Mouse (Mus musculus): Measurements from ENCODE around the gene Nectin1. TPM values are rescaled to one million over a fixed set of nuclear protein-coding genes. Genes with fewer than 3 reads are reported as not detected.

Gene Nectin1
- total RNA-seq, 2 experiments from 2014 or later, result 0.19 TPM; not detected in 1

DNA sequence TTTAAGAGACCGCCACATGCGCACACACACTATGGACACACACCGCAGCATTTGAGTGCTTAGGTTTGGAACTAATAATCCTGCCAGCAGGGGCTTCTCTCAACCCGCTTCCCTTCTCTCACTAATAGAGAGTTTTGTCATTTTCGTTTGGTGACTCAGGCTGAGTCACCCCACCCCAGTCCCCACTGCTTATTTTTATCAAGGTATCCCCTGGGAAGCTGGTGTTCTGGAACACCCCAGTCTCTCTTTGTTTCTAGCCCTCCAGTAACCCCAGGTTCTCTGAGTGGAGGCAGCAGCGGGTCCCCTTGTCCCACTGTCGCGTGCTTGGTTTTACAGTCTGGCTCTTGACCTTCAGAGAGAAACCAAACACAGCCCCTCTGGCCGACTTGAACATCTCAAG lies 48.9 kb downstream of the Nectin1 start:
- no peak for ATAC-seq (replicated peaks; ENCODE audit: low FRiP score, poor library complexity, severe bottlenecking)

DNA sequence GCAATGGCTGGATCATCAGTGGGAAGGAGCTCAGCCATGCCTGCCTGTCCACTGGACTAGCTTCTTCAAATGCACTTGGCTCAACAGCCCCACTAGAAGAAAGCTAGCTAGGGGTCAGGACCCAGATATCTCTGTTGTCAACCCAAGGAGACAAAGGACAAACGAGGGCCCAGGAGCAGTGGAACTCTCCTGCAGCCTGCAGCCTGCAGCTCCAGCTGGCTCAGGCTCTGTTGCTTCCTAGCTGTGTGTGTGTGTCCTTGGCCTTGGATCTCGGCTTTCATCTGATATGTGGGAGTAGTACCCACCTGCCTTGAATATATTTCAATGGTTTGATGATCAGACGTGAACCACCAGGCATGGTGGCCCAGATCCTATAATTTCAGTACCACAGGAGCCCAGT lies 49.6 kb downstream of the Nectin1 start:
- no peak for ATAC-seq (replicated peaks; ENCODE audit: low FRiP score, poor library complexity, severe bottlenecking)

DNA sequence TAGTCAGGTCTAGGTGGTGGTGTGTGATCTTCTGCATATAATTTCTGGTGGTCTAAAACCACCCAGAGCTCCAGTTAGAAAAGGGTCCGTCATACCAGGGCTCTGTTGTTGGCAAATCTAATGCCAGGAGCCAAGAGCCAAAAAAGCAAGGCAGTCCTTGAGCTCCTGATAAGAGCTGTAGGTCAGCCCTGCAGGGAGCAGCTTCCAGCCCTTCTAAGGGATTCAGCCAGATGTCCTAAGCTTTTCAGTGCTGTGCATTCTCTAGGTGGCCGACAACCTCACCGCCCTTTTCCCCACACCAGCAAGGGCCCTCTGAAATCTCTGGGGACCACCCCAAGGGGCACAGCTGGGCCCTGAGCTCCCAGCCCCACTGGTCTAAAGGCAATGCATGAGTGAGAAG lies 52.2 kb downstream of the Nectin1 start:
- no peak for ATAC-seq (replicated peaks; ENCODE audit: low FRiP score, poor library complexity, severe bottlenecking)

DNA sequence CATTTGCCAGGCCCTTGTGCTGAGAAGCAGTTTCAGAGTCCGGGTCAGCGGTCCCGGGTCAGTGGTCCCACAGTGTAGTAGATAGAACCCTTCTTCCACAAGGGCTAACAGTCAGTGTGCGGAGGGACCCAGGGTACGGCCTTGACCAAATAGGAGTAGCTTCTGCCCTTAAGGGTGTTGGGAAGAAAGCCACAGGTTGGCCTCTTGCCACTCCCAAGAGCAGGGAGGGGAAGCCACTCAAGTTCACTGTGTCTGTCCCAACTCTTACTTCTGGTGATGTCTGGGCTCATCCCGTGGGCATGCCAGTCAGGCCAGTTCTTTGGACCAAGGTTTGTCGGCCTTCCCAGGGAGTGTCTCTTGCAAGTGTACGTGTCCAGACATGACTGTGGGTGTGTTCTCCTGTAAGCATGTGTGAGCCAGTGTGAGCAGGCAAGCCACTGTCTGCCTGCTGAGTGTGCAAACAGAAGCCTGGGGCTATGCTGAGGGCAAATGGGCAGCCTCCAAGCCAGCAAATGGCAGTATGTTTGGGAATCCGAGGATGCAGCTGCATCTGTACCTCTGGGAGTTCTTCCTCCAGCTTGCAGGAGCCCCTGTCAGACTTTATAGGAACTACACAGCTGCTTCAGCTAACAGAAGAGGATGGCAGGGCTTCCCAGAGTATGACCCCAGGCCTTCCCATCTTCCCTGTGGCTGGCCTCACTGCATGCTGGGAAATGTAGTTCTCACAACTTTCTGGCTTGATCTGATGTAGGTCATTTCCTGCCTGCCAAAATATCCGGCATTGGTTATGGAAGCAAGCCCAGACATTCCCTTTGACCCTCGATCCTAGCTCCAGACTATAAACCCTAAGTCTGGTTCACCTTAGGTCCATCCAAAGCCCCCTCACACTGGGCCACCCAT lies 53.3 kb downstream of the Nectin1 start:
- no peak for ATAC-seq (replicated peaks; ENCODE audit: low FRiP score, poor library complexity, severe bottlenecking)

DNA sequence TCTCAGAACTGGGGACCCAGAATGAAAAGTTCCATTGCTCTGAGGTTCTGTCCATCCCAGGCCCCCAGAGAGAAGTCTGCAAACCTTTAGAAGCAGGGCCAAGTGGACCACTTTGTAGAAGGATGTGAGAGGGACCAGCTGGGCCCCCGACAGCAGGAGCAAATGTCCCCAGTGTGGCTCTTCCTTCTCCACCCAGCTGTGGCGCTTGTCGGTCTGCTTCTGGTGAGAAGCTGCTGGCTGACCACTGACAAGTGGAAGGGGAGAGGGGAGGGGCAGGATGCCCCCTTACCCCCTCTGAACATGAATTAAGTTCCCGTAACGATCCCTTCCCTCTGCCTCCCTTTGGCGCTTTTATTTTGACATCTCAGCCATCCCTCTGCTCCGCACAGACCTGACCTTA lies 54.0 kb downstream of the Nectin1 start:
- no peak for ATAC-seq (replicated peaks; ENCODE audit: low FRiP score, poor library complexity, severe bottlenecking)

DNA sequence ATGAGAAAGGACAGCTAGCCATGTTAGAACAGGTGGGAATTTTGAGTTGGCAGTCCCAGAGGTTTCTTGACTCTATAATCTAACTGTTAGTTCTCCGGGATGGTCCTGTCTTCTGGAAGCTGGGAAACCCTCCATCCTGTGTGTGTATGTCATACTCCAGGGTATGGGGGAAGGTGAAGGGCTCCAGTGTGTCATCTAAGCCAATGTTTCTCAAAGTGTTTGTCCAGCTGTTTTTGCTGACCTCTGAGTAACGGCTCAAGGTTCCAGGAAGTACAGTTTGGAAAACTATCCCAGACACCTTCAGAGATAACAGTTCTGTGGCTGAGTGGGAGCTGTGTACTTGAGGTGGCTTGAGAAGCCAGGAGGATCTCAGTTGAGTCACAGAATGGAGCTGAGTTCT lies 56.7 kb downstream of the Nectin1 start:
- ATAC-seq (replicated peaks; ENCODE audit: low FRiP score, poor library complexity, severe bottlenecking), result no peak

DNA sequence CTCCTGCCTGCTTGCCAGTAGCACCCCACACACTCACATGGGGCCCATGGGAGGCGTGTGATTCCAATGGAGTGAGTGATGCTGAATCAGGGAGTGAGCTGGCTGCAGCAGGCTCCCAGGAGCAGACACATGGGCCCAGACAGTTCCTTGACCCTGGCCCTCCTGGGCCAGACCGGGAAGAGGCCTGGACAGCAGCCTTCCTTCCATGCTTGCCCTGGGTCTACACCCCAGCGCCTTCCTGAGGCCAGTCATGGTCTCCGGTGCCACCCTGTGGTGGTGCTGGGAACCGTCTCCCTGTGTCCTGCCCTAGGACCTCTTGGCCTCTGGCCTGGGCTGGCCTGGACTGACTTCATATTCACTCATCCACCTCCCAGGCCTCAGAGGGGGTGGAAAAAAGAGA lies 58.1 kb downstream of the Nectin1 start:
- ATAC-seq (replicated peaks; ENCODE audit: low FRiP score, poor library complexity, severe bottlenecking), result no peak

DNA sequence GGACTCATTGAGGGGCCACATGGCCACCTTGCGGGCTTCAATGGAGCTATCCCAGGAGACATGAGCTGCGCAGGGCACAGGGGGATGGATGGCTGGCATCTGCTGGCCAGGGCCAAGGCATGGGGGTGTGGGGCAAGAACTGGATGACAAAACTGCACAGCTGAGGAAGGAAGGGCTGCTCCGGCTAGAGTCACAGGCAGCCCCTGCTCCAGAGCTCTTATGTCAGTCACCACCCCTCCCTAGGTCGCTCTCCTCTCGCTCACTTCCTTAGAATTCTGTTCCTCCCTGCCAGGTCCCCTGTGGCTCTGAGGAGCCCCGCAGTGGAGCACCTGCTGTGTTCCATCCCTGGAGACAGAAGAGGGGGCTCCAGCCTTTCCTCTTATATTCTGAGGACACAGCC lies 63.8 kb downstream of the Nectin1 start:
- no peak for ATAC-seq (replicated peaks; ENCODE audit: low FRiP score, poor library complexity, severe bottlenecking)

DNA sequence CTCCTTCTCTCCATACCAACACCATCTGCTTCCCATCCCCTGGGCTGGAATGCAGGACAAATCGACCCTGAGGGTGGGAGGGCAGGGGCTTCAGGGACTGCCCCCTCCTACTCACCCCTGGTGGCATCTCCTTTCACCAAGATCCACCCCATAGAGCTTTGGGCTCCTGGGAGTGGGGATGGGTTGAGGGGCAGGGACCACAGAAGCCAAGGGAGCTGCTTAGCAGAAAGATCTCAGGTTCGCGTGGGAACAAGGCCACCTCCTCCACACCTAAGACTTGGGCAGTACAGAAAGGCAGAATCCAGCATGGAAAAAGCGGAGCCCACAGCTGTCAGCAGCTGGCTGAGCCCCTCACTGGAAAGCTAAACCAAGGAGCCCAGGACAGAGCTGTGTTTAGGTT lies 64.3 kb downstream of the Nectin1 start:
- no peak for ATAC-seq (replicated peaks; ENCODE audit: low FRiP score, poor library complexity, severe bottlenecking)

DNA sequence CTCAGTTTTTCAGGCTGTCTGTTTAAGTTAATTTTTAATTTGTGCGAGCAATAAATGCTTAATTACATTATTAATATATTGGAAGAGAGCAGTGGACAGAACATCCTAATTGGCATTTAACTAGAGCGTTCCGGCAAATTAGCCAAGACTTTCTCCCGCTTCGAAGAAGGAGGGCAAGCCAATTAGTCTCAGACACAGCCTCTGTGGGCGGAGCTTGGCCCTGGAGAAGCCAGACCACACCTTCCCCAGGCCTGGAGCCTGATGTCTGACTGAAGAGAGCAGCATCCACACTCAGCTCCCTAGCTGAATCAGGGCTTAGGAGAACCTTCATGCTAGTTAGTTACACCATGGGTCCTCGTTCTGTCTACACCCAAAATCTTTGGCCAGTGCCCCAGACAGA lies 64.8 kb downstream of the Nectin1 start:
- ATAC-seq (replicated peaks; ENCODE audit: low FRiP score, poor library complexity, severe bottlenecking), result no peak

DNA sequence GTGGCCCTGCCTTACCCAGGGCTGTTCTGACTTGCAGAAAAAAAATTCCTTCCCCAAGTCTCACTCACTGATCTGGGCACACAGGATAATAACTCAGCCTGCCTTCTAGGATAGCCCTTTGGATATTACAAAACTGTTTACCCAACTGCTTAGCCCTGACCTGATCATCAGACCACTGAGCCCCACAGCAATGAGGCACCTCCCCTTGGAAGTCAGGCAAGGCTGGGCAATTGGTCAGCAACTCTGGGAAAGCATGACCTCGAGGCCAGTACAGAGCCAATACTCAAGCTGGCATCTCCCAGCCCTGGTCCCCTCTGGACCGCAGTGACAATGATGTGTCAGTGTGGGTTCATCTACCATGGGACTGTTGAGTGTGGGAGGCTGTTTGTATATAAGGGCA lies 69.4 kb downstream of the Nectin1 start:
- 0 out of 2 replicates have a peak, but pooled peaks have one; percentile 52 for ATAC-seq (replicated peaks; ENCODE audit: low FRiP score, poor library complexity, severe bottlenecking)

DNA sequence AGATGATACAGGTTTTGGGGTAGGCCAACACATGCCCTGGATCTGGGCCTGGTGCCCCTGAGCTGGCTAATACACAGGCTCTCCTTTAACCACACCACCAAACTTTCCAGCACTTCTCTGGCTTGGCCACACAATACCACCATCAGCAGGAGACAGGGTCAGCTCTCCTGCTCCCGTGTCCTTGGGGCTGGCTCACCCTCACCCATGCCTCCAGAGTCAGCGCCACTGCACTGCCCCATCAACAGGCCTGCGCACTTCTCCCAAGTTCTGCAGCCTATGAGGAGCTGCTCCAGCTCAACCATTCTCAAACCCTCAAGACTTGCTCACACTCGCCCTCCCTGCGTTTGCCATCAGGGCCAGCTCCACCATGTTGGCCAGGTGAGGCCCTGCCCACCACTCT lies 78.4 kb downstream of the Nectin1 start:
- no peak for ATAC-seq (replicated peaks; ENCODE audit: low FRiP score, poor library complexity, severe bottlenecking)

DNA sequence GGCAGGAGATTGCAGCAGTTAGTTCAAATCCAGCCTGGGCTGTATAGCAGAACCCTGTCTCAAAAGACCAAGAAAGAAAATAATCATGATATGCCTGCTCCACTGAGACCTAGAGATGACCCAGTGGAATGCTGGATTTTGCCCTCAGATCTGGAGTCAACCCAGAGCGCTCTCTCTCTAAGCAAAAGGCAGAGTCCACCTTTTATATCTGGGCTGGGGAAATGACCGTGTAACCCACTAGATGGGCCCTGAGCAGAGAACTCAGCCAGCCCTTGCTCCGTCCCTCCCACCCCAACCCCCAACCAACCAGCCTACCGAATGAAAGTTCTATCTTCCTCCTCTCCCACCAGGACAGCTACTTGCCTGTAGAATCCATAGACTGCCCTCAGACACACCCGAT lies 81.4 kb downstream of the Nectin1 start:
- ATAC-seq (replicated peaks; ENCODE audit: low FRiP score, poor library complexity, severe bottlenecking), result no peak

DNA sequence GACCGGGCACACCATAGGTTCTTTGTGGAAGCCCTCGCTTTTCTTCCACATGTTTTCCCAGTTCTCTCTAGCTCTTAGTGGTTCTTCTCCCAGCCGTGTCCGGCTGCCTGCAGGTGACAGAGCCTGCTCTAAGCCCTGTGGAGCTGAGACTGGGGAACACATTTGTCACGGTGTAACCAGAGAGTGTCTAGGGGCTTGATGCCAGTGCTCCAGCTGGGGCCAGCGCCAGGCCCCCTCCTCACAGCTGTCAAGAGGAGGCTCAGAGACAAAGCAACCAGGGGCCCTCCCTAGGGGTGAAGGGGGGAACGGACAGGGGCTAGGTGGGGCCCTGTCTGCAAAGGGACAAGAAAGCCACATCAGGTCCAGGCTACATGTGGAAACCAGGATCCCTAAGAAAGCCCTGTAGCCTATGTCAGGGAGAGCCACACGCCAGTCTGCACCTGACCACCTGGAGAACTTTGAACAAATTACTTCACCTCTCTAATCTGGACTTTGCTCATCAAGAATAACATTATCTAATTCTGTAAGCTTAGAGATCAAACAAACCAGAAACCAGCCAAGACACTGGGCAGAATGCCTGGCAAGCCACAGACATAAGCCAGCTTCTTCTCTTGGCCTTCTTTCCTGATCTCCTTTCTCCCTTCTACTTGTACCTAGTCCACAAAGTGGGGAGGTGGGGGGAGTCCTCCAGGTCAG lies 82.9 kb downstream of the Nectin1 start:
- ATAC-seq (replicated peaks; ENCODE audit: low FRiP score, poor library complexity, severe bottlenecking), result no peak

DNA sequence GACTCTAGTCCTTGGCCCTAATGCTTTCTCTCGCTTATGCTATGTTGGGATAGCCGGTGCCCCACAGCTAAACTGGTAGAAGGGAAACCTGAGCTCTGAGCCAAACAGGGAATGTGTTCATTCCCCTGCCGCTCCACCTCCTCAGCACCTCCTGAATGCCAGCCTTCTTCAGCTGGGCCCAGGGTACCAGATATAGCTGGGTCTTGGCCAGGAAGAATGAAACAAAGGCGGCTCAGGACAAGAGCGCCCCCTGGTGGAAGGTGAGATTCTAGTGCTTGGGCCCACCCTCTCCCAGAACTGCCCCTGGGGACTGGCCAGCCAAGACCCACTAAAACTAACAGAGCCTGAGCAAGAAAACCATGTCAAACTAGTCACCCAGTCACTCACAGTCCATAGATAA lies 83.8 kb downstream of the Nectin1 start:
- no peak for ATAC-seq (replicated peaks; ENCODE audit: low FRiP score, poor library complexity, severe bottlenecking)

DNA sequence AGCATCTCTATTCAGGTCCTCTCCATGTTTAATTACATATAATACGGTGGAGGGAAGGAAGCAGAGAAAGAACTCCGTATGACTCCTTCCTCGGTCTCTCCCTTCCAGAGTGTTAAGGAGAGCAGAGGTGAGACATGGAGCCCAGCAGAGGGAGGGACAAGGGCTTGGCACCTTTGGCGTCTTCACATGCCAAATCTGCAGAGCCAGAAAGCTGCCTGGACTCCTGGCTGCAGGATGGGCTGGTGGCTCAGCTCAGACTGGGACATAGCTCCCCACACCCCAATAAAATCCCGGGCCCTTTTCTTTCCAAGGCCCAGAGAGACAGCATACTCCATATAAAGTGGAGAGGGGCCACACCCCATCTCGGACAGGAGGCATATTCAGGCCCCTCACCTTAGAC lies 85.2 kb downstream of the Nectin1 start:
- ATAC-seq (replicated peaks; ENCODE audit: low FRiP score, poor library complexity, severe bottlenecking), result no peak

DNA sequence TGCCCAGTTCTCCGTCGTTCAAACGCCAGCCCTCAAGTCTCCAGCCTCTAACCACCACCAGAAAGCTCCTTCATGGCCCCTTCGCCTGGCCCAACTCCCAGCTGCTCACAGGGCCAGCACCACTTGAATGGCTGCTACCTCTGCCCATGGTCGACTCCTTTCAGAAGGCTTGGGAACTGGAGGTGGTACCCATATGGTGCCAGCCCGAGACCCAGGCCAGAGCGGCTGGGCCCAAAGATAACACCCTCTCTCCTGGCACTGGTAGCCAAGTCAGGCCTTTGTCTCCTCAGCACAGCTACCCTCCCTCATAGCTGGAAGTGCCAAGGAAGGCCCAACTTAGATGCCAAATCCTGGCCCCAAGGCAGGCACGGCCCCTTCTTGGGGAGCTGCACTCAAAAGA lies 89.4 kb downstream of the Nectin1 start:
- ATAC-seq (replicated peaks; ENCODE audit: low FRiP score, poor library complexity, severe bottlenecking), result no peak

DNA sequence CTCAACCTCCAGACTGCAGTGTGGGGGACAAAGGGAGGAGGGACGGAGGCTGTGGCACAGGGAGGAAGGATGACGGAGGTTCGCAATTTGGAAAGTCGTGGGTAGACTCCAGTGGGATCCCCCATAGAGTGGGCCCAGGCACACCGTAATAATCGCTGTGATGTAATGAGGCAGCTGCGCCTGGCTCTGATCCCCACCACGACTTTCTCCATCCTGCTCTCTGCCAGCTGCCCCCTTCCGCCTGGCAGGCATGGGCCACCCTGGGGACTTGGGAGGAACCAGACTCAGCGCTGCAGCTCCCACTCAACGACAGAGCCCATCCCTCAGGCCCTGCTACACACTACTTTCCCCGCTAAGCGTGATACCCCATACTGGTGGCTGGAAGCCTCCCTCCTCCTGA lies 90.5 kb downstream of the Nectin1 start:
- no peak for ATAC-seq (replicated peaks; ENCODE audit: low FRiP score, poor library complexity, severe bottlenecking)

DNA sequence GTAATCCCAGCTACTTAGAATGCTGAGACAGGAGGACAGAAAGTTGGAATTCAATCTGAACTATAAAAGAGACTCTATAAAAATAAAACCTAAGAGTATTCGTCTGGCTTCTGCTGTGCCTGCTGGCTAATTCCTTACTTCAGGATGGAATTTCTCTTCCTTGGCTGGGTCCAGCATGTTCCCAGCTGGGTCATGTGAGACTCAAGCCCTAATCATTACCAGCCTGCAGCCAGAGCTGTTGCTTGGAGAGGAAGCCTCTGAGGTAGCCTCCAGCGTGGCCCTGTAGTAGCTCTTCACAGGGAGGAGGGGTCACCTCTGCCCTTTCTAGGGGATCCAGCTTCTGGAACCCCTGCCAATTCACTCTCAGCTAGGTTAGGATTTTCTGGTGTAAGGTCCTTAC lies 94.8 kb downstream of the Nectin1 start:
- no peak for ATAC-seq (replicated peaks; ENCODE audit: low FRiP score, poor library complexity, severe bottlenecking)

DNA sequence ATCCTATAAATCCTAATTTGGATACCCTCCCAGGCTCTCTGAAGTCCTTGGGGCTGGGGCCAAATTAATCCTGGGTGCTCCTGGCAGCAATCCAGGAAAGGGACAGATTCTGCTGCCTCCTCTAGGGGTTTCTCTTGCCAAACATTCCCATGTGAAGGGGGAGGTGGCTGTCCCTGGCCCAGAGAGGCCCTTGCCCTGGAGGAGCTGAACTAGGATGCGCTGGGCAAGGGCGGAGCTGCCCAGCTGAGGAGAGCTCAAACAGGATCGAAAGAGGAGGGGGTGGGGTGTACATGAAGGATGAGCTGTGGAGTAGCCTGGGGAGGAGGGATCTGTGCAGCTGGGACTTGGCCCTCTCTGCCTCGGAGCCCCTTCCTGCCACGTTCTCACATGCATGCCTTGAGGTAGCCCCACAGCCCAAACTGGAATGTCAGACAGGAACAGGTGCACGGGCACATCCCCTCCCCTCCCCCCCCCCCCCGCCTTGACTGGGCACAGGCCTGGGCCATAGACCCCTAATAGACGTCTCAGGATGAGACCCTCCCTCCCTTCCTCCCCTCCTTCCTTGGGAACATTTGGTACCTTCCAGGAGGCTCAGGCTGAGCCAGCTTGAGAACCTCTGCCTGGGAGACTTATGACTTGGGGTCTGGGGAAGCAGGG lies 99.3 kb downstream of the Nectin1 start:
- no peak for ATAC-seq (replicated peaks; ENCODE audit: low FRiP score, poor library complexity, severe bottlenecking)

DNA sequence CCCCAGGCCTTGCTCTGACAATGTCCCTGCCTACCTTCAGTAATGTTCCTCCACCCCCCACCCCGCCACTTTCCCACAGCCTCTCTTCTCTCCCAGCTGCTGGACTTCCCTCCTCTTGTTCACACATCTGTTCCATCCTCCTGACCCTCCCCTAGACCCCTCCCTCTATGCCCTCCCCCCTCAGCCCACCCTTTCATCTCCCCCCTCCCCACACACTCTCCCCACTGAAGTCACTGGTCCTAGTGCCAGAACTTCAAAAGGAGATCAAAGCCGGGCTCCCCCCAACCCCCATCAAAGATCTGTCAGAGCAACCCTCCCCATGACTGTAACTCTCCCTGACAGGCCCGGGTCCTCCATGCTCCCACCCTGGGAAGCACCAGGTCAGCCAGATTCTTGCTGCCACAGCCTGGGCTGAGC lies 99.9 kb downstream of the Nectin1 start:
- ATAC-seq (replicated peaks; ENCODE audit: low FRiP score, poor library complexity, severe bottlenecking), result no peak
